Mouse (Mus musculus) neural tube, embryonic 14.5 days (tissue): ENCODE measurements at regions not wholly inside any gene's neighbourhood (a gene's known extent, or its start where the extent isn't known, plus 50 kb on each side); places are given as distances from the start of the nearest gene placed in this dataset.

ENCODE experiments used
- ATAC-seq: fragments of 200-750 bp; cut with Nextera tagmentation; 2 replicates; pipeline ENCODE4 v1.8.0; 2017; ENCODE audit warnings: low read depth, mild to moderate bottlenecking, moderate TSS enrichment, moderate library complexity
- H3K27ac ChIP-seq: fragments of 300-500 bp; sonication (generic); 2 replicates; pipeline ENCODE4 v1.5.1; 2014; ENCODE audit warnings: low read depth, mild to moderate bottlenecking, control low read depth, low read length, moderate library complexity, mixed read lengths
- H3K27me3 ChIP-seq: fragments of 300-500 bp; sonication (generic); 2 replicates; pipeline ENCODE4 v1.6.1; 2014; ENCODE audit warnings: low read length; ENCODE audit not compliant: control insufficient read depth, insufficient read depth
- H3K36me3 ChIP-seq: fragments of 300-500 bp; sonication (generic); 2 replicates; pipeline ENCODE4 v1.6.1; 2014; ENCODE audit warnings: low read length, mixed read lengths; ENCODE audit not compliant: control insufficient read depth, insufficient read depth
- H3K4me1 ChIP-seq: fragments of 300-500 bp; sonication (generic); 2 replicates; pipeline ENCODE4 v1.6.1; 2014; ENCODE audit warnings: low read length; ENCODE audit not compliant: control insufficient read depth, insufficient read depth
- H3K4me2 ChIP-seq: fragments of 300-500 bp; sonication (generic); 2 replicates; pipeline ENCODE4 v1.6.1; 2014; ENCODE audit warnings: mild to moderate bottlenecking, low read depth, low read length, control low read depth
- H3K4me3 ChIP-seq: fragments of 300-500 bp; sonication (generic); 2 replicates; pipeline ENCODE4 v1.5.1; 2014; ENCODE audit warnings: low read depth, low read length, control low read depth, mixed read lengths
- H3K9ac ChIP-seq: fragments of 300-500 bp; sonication (generic); replicated peaks from 2 replicates; pipeline ENCODE4 v1.6.1; 2014; ENCODE audit warnings: low read depth, mild to moderate bottlenecking, control low read depth, low read length, mixed read lengths
- H3K9me3 ChIP-seq: fragments of 300-500 bp; sonication (generic); 2 replicates; pipeline ENCODE4 v1.6.1; 2016; ENCODE audit warnings: low read length; ENCODE audit not compliant: control insufficient read depth
- WGBS: fragments of 180-500 bp; shearing (Covaris S2); extraction: QIAGEN DNeasy Blood & Tissue Kit; methylation state at CpG from one replicate; pipeline ENCODE4 v1.1.7; 2014; 5-methylcytosine and 5-hydroxymethylcytosine counted together

GRCm38 (mm10) chr6:49656359-49657280, 165.9 kb upstream of the Npy start:
- ATAC-seq: no peak

GRCm38 (mm10) chr6:49657988-49658387, 164.5 kb upstream of the Npy start:
- no peaks in the 10 kb centered on the region for H3K36me3 ChIP-seq
- no peak overlapping the region for H3K4me3 ChIP-seq
- H3K4me2 ChIP-seq: no peak overlapping the region
- no peak for ATAC-seq
- H3K4me1 ChIP-seq: no peaks in the 10 kb centered on the region
- no peak overlapping the region for H3K9ac ChIP-seq
- no peak overlapping the region for H3K27ac ChIP-seq
- WGBS: 66% methylated on average over 9 of the region's 9 CpGs
- no peaks in the 10 kb centered on the region for H3K9me3 ChIP-seq
- H3K27me3 ChIP-seq: no peaks in the 10 kb centered on the region

More at GRCm38 (mm10) chr6:49656359-49657280, 165.9 kb upstream of the Npy start:
- Histone ChIP-seq H3K36me3 (no peaks in the 10 kb centered on the region), H3K4me1 (no peaks in the 10 kb centered on the region), H3K4me2 (no peak overlapping the region), H3K9ac (no peak overlapping the region), H3K27ac (no peak overlapping the region), H3K27me3 (no peaks in the 10 kb centered on the region), H3K4me3 (no peak overlapping the region), H3K9me3 (no peaks in the 10 kb centered on the region)
- WGBS: 78% methylated on average over 13 of the region's 13 CpGs

GRCm38 (mm10) chr6:49670991-49671390, 151.5 kb upstream of the Npy start:
- no peaks in the 10 kb centered on the region for H3K9me3 ChIP-seq
- H3K27me3 ChIP-seq: no peaks in the 10 kb centered on the region
- H3K4me2 ChIP-seq: no peak overlapping the region
- H3K4me3 ChIP-seq: no peak overlapping the region
- H3K4me1 ChIP-seq: no peaks in the 10 kb centered on the region
- ATAC-seq: no peak
- no peak overlapping the region for H3K9ac ChIP-seq
- no peak overlapping the region for H3K27ac ChIP-seq
- no peaks in the 10 kb centered on the region for H3K36me3 ChIP-seq
- WGBS: 95% methylated on average over 5 of the region's 5 CpGs

GRCm38 (mm10) chr6:49671912-49672311, 150.6 kb upstream of the Npy start:
- Histone ChIP-seq H3K4me2 (no peak overlapping the region), H3K27ac (no peak overlapping the region), H3K27me3 (no peaks in the 10 kb centered on the region), H3K4me3 (no peak overlapping the region), H3K36me3 (no peaks in the 10 kb centered on the region), H3K9me3 (no peaks in the 10 kb centered on the region), H3K9ac (no peak overlapping the region), H3K4me1 (no peaks in the 10 kb centered on the region)
- 88% methylated on average over 2 of the region's 2 CpGs for WGBS
- no peak for ATAC-seq

GRCm38 (mm10) chr6:49686776-49687175, 135.7 kb upstream of the Npy start:
- no peaks in the 10 kb centered on the region for H3K27me3 ChIP-seq
- ATAC-seq: no peak
- H3K4me3 ChIP-seq: no peak overlapping the region
- H3K9me3 ChIP-seq: no peaks in the 10 kb centered on the region
- H3K36me3 ChIP-seq: no peaks in the 10 kb centered on the region
- no peak overlapping the region for H3K9ac ChIP-seq
- H3K4me1 ChIP-seq: no peaks in the 10 kb centered on the region
- H3K4me2 ChIP-seq: no peak overlapping the region
- H3K27ac ChIP-seq: no peak overlapping the region
- 69% methylated on average over 4 of the region's 4 CpGs for WGBS

- 43% methylated on average over 6 of the region's 6 CpGs for WGBS
- H3K27me3 ChIP-seq: no peaks in the 10 kb centered on the region
Observed at GRCm38 (mm10) chr6:49692032-49692539, 130.4 kb upstream of the Npy start.

GRCm38 (mm10) chr6:49694851-49695250, 127.7 kb upstream of the Npy start:
- H3K36me3 ChIP-seq: no peaks in the 10 kb centered on the region
- peak; percentile 58; the same call in 1 of the 2 replicates for ATAC-seq
- WGBS: 26% methylated on average over 5 of the region's 5 CpGs

More at GRCm38 (mm10) chr6:49692032-49692539, 130.4 kb upstream of the Npy start:
- Histone ChIP-seq H3K4me1 (no peaks in the 10 kb centered on the region; the same call in 1 of the 2 replicates), H3K9ac (no peak overlapping the region), H3K4me3 (no peak overlapping the region), H3K9me3 (no peaks in the 10 kb centered on the region), H3K27ac (peak overlapping the region; percentile 28; the same call in 1 of the 2 replicates), H3K4me2 (no peak overlapping the region), H3K36me3 (no peaks in the 10 kb centered on the region)
- ATAC-seq: no peak

GRCm38 (mm10) chr6:49696990-49697389, 125.5 kb upstream of the Npy start:
- no peak for ATAC-seq
- 79% methylated on average over 10 of the region's 10 CpGs for WGBS

More at GRCm38 (mm10) chr6:49694851-49695250, 127.7 kb upstream of the Npy start:
- Histone ChIP-seq H3K27me3 (no peaks in the 10 kb centered on the region), H3K4me2 (no peak overlapping the region), H3K4me1 (no peaks in the 10 kb centered on the region; the same call in 1 of the 2 replicates), H3K4me3 (no peak overlapping the region), H3K9me3 (no peaks in the 10 kb centered on the region), H3K27ac (no peak overlapping the region), H3K9ac (no peak overlapping the region)

GRCm38 (mm10) chr6:49701453-49701852, 121.1 kb upstream of the Npy start:
- no peak overlapping the region for H3K9ac ChIP-seq
- H3K27ac ChIP-seq: no peak overlapping the region
- no peak for ATAC-seq
- no peak overlapping the region for H3K4me3 ChIP-seq
- no peaks in the 10 kb centered on the region for H3K27me3 ChIP-seq
- 92% methylated on average over 7 of the region's 7 CpGs for WGBS
- H3K36me3 ChIP-seq: no peaks in the 10 kb centered on the region
- H3K9me3 ChIP-seq: no peaks in the 10 kb centered on the region
- no peak overlapping the region for H3K4me2 ChIP-seq
- H3K4me1 ChIP-seq: no peaks in the 10 kb centered on the region

More at GRCm38 (mm10) chr6:49696990-49697389, 125.5 kb upstream of the Npy start:
- no peaks in the 10 kb centered on the region; the same call in 1 of the 2 replicates for H3K4me1 ChIP-seq
- no peak overlapping the region for H3K27ac ChIP-seq
- no peaks in the 10 kb centered on the region for H3K36me3 ChIP-seq
- H3K27me3 ChIP-seq: no peaks in the 10 kb centered on the region
- H3K9me3 ChIP-seq: no peaks in the 10 kb centered on the region
- no peak overlapping the region for H3K4me2 ChIP-seq
- no peak overlapping the region for H3K4me3 ChIP-seq
- no peak overlapping the region for H3K9ac ChIP-seq
